Mouse (Mus musculus): ENCODE measurements around the gene Tmed5. TPM values are rescaled to one million over a fixed set of nuclear protein-coding genes. Genes with fewer than 3 reads are reported as not detected.

Tmed5 gene
- total RNA-seq, 2 experiments from 2014 or later: 15.9 to 18.3 TPM

Other genes with a start within 250 kb of the Tmed5 start
- gene Rpl5, start 232.1 kb downstream of the Tmed5 start, total RNA-seq (2021): 100 to 1,000 TPM; 147 to 148 TPM
- 10 to 100 TPM; 36.3 to 37.9 TPM for gene Fam69a, start 145.5 kb downstream of the Tmed5 start, total RNA-seq (2021)
- 10 to 100 TPM; 73.8 to 81.7 TPM for gene Mtf2, start 66.9 kb downstream of the Tmed5 start, total RNA-seq (2021)
- gene Ccdc18, start 255 bp upstream of the Tmed5 start, total RNA-seq (2021): 1 to 10 TPM; 2.3 to 2.9 TPM
- 10 to 100 TPM; 33.1 to 37.3 TPM for gene Dr1, start 136.3 kb upstream of the Tmed5 start, total RNA-seq (2021)
- 1 to 10 TPM; 7.1 to 8.0 TPM for gene Pigg, start 180.0 kb upstream of the Tmed5 start, total RNA-seq (2021)
- gene Gm42517, start 235.3 kb upstream of the Tmed5 start, total RNA-seq (2021): 10 to 100 TPM; 36.1 to 41.3 TPM

Measured in left cerebral cortex, postnatal 4 days (tissue).